Mouse (Mus musculus): ENCODE measurements around the gene Bicc1. TPM values are rescaled to one million over a fixed set of nuclear protein-coding genes. Genes with fewer than 3 reads are reported as not detected.
"Not testable (repeated sequence)": the region's sequence is repeated elsewhere in the genome, so short reads cannot be mapped to it uniquely, and the experiment has no call there.

The Bicc1 gene
- polyA plus RNA-seq, 1 experiment from 2014 or later: 2.9 TPM

GRCm38 (mm10) chr10:70949254-70950104, 210.0 kb downstream of the Bicc1 start:
- DNase-seq (ENCODE audit: low spot score): no peak

- DNase-seq (ENCODE audit: low spot score): no peak
Observed at GRCm38 (mm10) chr10:70948276-70948675, 211.2 kb downstream of the Bicc1 start.

DNA sequence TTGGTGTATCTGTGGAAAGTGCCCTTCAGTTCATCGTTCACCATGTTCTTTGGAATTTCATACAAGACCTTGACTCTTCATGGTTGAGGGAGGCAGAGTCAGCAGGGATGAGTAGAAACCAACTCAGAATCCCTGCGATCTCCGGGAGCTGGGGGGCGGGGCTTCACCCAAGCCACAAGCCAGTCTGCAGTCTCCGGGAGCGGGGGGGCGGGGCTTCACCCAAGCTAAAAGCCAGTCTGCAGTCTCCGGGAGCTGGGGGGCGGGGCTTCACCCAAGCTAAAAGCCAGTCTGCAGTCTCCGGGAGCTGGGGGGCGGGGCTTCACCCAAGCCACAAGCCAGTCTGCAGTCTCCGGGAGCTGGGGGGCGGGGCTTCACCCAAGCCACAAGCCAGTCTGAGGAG, 213.4 kb downstream of the Bicc1 start:
- DNase-seq (ENCODE audit: low spot score): not testable (repeated sequence)

DNA sequence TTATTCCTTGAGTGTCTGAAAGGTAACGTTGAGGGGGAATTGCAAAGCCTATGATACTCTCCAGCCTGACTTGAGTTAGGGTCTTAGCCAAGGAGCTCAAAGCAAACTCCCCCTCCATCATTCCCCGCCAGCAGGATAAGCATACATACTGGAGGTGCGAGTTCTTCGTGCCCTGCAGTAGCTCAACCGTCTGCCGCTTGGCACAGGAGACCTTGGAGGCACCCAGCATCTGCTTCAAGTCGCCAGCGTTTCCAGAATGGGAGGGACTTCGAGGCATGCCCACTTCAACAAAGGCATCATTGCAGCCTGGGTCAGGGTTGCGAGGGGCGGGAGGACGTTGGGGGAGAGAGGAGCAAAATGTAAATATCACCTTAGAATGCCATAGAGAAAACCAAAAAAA, 214.4 kb downstream of the Bicc1 start:
- DNase-seq (ENCODE audit: low spot score): no peak

DNA sequence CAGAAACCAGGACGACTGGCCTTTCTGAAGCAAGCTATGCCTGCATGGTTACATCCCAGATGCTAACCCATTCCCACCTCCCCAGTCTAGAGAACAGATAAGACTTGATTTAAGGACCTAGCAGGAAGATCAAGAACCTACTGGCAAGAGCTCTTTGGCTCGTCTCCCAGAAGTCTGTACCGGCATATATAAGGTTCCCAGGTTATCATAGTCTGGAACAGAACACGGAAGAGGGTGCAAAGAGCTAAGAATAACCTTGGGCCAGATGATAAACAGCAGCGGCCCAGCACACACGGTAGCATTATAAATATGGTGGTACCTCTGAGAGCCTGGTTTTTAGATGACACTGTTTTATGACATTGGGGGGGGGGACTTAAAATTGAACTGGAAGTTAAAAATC, 217.9 kb downstream of the Bicc1 start:
- no peak for DNase-seq (ENCODE audit: low spot score)

DNA sequence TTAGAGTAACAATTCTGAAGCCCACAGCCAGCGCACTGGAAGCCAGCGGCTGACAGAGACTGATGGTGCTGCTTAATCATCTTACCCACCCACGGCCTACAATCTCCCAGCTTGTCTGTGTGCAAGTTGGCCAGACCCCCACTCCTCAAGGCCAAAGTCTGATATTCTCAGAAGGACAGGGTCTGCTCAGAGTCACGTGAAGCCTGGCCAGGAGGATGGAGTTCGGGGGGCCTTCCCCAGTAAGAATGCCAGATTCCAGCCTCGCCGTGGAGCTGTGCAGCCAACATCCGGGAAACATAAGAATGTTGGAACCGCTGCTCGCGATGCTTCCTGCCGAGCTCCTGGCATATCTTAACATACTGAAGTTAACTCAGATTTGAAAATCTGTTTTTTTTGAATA, 219.7 kb downstream of the Bicc1 start:
- DNase-seq (ENCODE audit: low spot score): no peak

GRCm38 (mm10) chr10:70937450-70937849, 222.1 kb downstream of the Bicc1 start:
- DNase-seq (ENCODE audit: low spot score): no peak

- DNase-seq (ENCODE audit: low spot score): no peak
Observed at GRCm38 (mm10) chr10:70936008-70936407, 223.5 kb downstream of the Bicc1 start.

DNA sequence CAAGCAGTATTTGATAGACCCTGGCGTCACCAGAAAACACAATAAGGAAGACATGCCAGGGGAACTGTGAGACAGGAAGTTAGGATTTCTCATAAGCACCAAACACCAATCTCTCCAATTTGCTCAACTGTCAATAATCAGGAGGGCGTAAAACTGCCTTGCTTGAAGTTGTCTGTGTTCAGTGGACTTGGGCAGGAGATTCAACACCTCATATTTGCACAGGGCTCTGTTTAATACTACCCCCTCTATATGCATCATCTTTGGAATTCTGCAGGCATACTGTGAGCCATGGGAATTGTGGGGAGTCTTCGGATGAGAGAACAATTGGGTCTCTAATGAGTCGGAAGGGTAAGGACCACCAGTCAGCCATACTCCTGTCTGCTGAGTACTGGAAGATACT, 233.4 kb downstream of the Bicc1 start:
- no peak for DNase-seq (ENCODE audit: low spot score)

DNA sequence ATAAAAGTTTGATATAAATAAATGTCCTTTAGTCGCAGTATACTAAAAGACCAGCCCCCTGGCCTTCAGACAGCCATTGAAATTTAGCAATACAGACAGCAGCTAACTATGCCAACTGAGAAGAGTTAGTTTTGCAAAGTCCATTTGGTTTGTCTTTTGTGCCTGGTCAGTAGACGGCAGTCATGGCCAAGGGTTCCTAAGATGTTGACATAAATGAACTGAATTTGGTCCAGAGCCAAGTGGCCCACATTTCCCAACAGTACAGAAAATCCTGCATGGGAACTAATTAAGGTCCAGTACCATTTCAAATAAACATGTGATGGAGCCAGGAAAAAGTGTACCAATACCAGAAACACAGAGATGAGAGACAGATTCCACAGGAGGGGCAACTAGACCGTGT, 235.2 kb downstream of the Bicc1 start:
- DNase-seq (ENCODE audit: low spot score): no peak

GRCm38 (mm10) chr10:70923936-70924335, 235.6 kb downstream of the Bicc1 start:
- DNase-seq (ENCODE audit: low spot score): no peak

DNA sequence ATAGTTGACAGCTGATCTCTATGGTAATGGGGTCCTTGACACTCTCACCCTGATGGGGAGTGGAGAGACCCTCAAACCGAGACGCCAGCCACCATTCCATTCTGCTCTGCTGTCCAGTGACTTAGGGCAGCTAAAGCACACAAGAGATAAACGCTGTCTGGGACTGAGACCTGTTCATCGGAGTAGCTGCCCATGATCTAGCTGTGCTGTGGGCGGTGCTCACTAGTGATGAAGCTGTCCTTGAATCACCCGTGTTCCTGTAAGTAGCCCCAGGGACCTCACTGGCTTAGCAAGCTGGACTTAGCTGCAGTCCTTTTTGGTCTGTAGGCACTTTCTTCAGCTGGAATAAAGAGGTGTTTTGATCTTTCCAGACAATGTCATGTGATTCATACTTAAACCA, 238.0 kb downstream of the Bicc1 start:
- DNase-seq (ENCODE audit: low spot score): no peak

- DNase-seq (ENCODE audit: low spot score): no peak
Observed at GRCm38 (mm10) chr10:70919851-70920250, 239.6 kb downstream of the Bicc1 start.

DNA sequence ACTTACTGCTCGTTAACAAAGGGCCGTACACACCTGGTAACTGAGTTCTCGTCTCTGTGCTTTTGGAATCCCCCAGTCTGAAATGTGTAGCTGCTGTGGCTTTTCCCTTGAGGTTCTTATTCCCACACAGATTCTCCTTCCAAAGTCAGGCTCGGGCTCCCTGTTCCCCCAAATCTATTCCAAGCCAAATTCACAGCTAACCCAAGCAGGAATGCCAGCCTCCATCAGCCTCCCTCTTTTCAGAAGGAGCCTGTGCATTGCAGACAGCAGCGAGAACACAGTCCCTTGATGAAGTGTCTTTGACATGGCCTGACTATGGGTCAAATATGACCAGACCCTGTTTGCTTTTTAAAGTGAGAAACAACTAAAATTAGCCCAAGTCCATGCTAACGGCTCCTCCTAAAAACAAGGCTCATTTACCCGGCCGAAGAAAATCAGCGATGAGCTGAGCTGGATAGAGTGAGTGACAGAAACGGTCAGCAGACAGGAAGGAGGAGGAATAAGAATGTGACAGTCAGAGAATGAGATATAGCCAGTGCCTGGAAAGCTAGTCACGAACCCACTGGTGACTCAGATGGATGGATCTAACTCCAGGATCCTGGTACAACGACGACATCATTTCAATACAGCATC, 240.4 kb downstream of the Bicc1 start:
- DNase-seq (ENCODE audit: low spot score): no peak

- no peak for DNase-seq (ENCODE audit: low spot score)
Observed at GRCm38 (mm10) chr10:70916697-70917096, 242.8 kb downstream of the Bicc1 start.

DNA sequence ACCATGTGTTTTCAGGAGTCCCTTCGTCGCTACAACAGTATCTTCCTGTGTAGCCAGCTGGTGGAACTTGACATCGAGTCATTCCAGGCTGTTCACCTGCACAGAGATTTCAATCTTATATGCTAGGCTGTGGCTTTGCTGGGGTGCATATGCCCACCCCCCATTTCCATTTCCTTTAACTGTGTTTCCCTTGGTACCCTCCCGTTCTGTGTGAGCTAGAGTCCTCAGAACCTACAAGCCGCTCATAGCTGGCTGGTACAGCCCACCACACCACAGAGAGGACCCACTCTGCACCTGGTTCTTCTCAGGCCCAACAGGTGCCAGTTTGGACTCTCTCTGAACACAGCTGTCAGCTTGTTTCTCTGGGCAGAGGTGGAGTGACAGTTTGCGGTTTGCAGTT, 244.4 kb downstream of the Bicc1 start:
- DNase-seq (ENCODE audit: low spot score): peak; percentile 58

- DNase-seq (ENCODE audit: low spot score): no peak
Observed at GRCm38 (mm10) chr10:70903936-70904335, 255.6 kb downstream of the Bicc1 start.

DNA sequence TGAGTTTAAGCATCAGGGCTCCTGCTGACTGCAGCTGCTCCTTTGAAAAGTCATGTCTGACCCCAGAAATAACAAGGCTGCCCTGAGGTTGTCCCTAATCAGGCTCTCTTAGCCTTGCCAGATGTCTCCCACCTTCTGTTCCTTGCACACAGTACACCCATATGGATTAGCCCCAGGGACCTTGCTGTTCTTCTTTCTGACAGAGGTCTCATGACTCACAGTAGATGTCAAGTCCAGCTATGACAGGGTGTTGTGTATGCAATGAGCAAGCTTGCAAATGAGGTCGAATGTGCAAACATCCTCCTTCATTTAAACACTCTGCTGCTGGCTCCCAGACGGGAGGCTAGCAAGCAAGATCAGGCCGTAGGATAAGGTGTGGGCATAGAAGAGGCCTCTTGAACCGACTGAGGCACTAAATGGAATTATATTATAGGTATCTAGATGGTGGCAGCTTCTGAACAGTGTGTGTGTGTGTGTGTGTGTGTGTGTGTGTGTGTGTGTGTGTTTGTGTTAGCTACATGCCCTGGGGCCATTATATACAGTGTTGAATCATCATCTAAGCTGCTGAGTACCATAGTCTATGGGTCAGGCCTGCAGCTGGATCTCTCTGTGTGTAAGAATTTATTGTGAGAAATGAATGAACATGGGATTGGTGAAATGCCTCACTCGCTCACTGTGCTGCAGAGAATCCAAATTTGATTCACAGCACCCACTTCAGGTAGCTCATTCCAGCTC, 256.6 kb downstream of the Bicc1 start:
- no peak for DNase-seq (ENCODE audit: low spot score)

GRCm38 (mm10) chr10:70901193-70901875, 258.2 kb downstream of the Bicc1 start:
- DNase-seq (ENCODE audit: low spot score): no peak

DNA sequence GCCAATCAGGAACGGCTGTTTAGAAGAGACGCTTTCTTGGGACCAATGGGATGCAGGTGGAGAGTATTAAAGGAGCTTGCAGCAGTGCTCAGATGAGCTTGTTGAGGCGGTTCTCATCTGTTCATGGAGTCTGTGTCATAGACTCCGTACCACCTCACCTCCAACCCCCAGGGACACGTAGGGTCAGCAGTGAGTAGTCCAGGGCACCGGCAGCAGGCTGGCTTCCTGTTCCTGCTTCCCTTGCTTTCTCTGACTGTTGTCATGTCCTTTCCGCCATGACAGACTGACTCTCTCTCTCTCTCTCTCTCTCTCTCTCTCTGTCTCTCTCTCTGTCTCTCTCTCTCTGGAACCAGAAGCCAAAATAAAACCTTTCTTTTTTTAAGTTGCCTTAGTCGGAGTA, 263.6 kb downstream of the Bicc1 start:
- DNase-seq (ENCODE audit: low spot score): no peak

DNA sequence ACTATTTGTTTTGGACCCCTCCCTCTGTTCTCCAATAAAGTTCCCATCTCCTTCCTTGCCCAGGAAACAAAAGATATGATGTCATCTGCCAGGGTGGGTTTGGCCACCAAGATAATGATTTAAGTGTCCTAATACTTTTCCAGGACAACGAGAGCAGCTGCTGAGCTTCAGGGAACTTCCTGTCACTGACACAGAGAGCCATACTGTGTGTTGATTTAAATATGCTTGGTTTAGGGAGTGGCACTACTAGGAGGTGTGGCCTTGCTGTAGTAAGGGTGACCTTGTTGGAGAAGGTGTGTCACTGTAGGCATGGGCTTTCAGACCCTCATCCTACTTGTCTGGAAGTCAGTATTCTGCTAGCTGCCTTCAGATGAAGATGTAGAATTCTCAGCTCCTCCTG, 281.5 kb downstream of the Bicc1 start:
- DNase-seq (ENCODE audit: low spot score): no peak

DNA sequence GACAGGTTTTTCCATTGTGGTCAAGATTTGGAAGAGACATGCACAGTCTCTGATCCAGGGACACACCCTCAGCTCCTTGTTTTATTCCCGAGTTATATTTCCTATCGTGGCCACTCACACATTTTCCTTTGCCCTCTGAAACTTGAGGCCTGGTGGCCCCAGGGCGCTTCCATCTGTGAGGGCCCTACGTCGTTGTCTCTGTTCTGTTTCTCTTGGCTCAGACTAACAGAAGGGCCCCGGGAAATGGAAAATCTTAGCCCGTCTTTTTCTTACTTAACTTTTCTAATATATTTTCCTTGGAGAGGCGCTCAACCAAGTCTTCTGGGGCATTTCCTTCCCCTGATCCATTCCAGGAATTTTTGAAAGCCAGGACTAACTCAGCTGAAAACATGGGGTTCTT, 281.9 kb downstream of the Bicc1 start:
- DNase-seq (ENCODE audit: low spot score): no peak
